Mouse (Mus musculus): Measurements from ENCODE around the gene Isg15. TPM values are rescaled to one million over a fixed set of nuclear protein-coding genes. Genes with fewer than 3 reads are reported as not detected.

Gene Isg15
- total and polyA plus RNA-seq, 2 experiments from 2014 or later = 7.0 to 19.9 TPM

- 0 out of 2 replicates have a peak overlapping the region, but pooled peaks have one; percentile 24 for H3K9ac ChIP-seq (replicated peaks; ENCODE audit: low read depth, low read length)
- peaks cover 42% of the 10 kb centered on the region; the same call in 1 of the 2 replicates for H3K36me3 ChIP-seq (replicated peaks; ENCODE audit: control insufficient read depth, insufficient read depth, low read length)
- no peaks in the 10 kb centered on the region for H3K9me3 ChIP-seq (replicated peaks; ENCODE audit: control insufficient read depth, low read length)
- no peaks in the 10 kb centered on the region for H3K27me3 ChIP-seq (ENCODE audit: control insufficient read depth, insufficient read depth, low read length)
- peak overlapping the region; percentile 67 for H3K4me2 ChIP-seq (ENCODE audit: low read depth, low read length)
- TF ChIP-seq CTCF (IDR thresholded peaks at IDR 0.05; ENCODE audit: low read depth) = no peak
- TF ChIP-seq EP300 (IDR thresholded peaks at IDR 0.05; ENCODE audit: low read depth) = no peak
- WGBS = 80% methylated on average over 11 of the region's 11 CpGs
- peaks cover 23% of the 10 kb centered on the region for H3K4me1 ChIP-seq (ENCODE audit: control insufficient read depth, insufficient read depth)
- DNase-seq (ENCODE audit: low spot score) (no peak), ATAC-seq (ENCODE audit: insufficient read depth, low read depth) (no peak)
- H3K4me3 ChIP-seq (ENCODE audit: low read depth, low read length) = 0 out of 2 replicates have a peak overlapping the region, but pooled peaks have one; percentile 28
- H3K27ac ChIP-seq (ENCODE audit: low read depth) = no peak overlapping the region
These were observed 19.3 kb upstream of the Isg15 start for GRCm38 (mm10) chr4:156219936-156220335.

- Histone ChIP-seq H3K4me3 (ENCODE audit: low read depth, low read length) (peak overlapping the region; percentile 45), H3K27ac (ENCODE audit: low read depth) (0 out of 2 replicates have a peak overlapping the region, but pooled peaks have one; percentile 94), H3K36me3 (replicated peaks; ENCODE audit: control insufficient read depth, insufficient read depth, low read length) (peaks cover 31% of the 10 kb centered on the region; the same call in 1 of the 2 replicates), H3K27me3 (ENCODE audit: control insufficient read depth, insufficient read depth, low read length) (no peaks in the 10 kb centered on the region), H3K9ac (replicated peaks; ENCODE audit: low read depth, low read length) (peak overlapping the region; percentile 40; the same call in 1 of the 2 replicates), H3K9me3 (replicated peaks; ENCODE audit: control insufficient read depth, low read length) (no peaks in the 10 kb centered on the region), H3K4me2 (ENCODE audit: low read depth, low read length) (peak overlapping the region; percentile 67), H3K4me1 (ENCODE audit: control insufficient read depth, insufficient read depth) (peaks cover 24% of the 10 kb centered on the region)
- DNase-seq (ENCODE audit: low spot score) (no peak), ATAC-seq (ENCODE audit: insufficient read depth, low read depth) (no peak)
- WGBS = 76% methylated on average over 15 of the region's 16 CpGs
- TF ChIP-seq EP300 (IDR thresholded peaks at IDR 0.05; ENCODE audit: low read depth) (no peak), CTCF (IDR thresholded peaks at IDR 0.05; ENCODE audit: low read depth) (no peak)
These were observed 17.2 kb upstream of the Isg15 start for GRCm38 (mm10) chr4:156217838-156218237.

- no peak for DNase-seq (ENCODE audit: low spot score)
- H3K4me1 ChIP-seq (ENCODE audit: control insufficient read depth, insufficient read depth) = peaks cover 24% of the 10 kb centered on the region
- TF ChIP-seq CTCF (IDR thresholded peaks at IDR 0.05; ENCODE audit: low read depth) = no peak
- no peak for TF ChIP-seq EP300 (IDR thresholded peaks at IDR 0.05; ENCODE audit: low read depth)
- H3K4me2 ChIP-seq (ENCODE audit: low read depth, low read length) = peak overlapping the region; percentile 67
- WGBS = 52% methylated on average over 16 of the region's 16 CpGs
- peak overlapping the region; percentile 58; the same call in 1 of the 2 replicates for H3K9ac ChIP-seq (replicated peaks; ENCODE audit: low read depth, low read length)
- H3K9me3 ChIP-seq (replicated peaks; ENCODE audit: control insufficient read depth, low read length) = no peaks in the 10 kb centered on the region
- peaks cover 25% of the 10 kb centered on the region; the same call in 1 of the 2 replicates for H3K36me3 ChIP-seq (replicated peaks; ENCODE audit: control insufficient read depth, insufficient read depth, low read length)
- H3K4me3 ChIP-seq (ENCODE audit: low read depth, low read length) = peak overlapping the region; percentile 45
- ATAC-seq (ENCODE audit: insufficient read depth, low read depth) = peak; percentile 15; the same call in 1 of the 2 replicates
- H3K27me3 ChIP-seq (ENCODE audit: control insufficient read depth, insufficient read depth, low read length) = no peaks in the 10 kb centered on the region
- H3K27ac ChIP-seq (ENCODE audit: low read depth) = peak overlapping the region; percentile 94
These were observed 16.5 kb upstream of the Isg15 start for GRCm38 (mm10) chr4:156217022-156217669.

- H3K36me3 ChIP-seq (replicated peaks; ENCODE audit: control insufficient read depth, insufficient read depth, low read length) = peaks cover 16% of the 10 kb centered on the region; the same call in 1 of the 2 replicates
- no peak for DNase-seq (ENCODE audit: low spot score)
- H3K4me1 ChIP-seq (ENCODE audit: control insufficient read depth, insufficient read depth) = peaks cover 24% of the 10 kb centered on the region
- no peaks in the 10 kb centered on the region for H3K9me3 ChIP-seq (replicated peaks; ENCODE audit: control insufficient read depth, low read length)
- H3K9ac ChIP-seq (replicated peaks; ENCODE audit: low read depth, low read length) = peak overlapping the region; percentile 58
- peak overlapping the region; percentile 67 for H3K4me2 ChIP-seq (ENCODE audit: low read depth, low read length)
- 53% methylated on average over 2 of the region's 2 CpGs for WGBS
- peak overlapping the region; percentile 94 for H3K27ac ChIP-seq (ENCODE audit: low read depth)
- peak; percentile 24 for ATAC-seq (ENCODE audit: insufficient read depth, low read depth)
- no peaks in the 10 kb centered on the region for H3K27me3 ChIP-seq (ENCODE audit: control insufficient read depth, insufficient read depth, low read length)
- TF ChIP-seq EP300 (IDR thresholded peaks at IDR 0.05; ENCODE audit: low read depth) (no peak), CTCF (IDR thresholded peaks at IDR 0.05; ENCODE audit: low read depth) (no peak)
- peak overlapping the region; percentile 45 for H3K4me3 ChIP-seq (ENCODE audit: low read depth, low read length)
These were observed 15.6 kb upstream of the Isg15 start for GRCm38 (mm10) chr4:156216196-156216595.

- TF ChIP-seq EP300 (IDR thresholded peaks at IDR 0.05; ENCODE audit: low read depth) = peak; percentile 97
- no peak for TF ChIP-seq CTCF (IDR thresholded peaks at IDR 0.05; ENCODE audit: low read depth)
These were observed 15.0 kb upstream of the Isg15 start, which contains the start of gene Perm1 for GRCm38 (mm10) chr4:156215649-156216048. Gene Perm1, plus strand, starts transcription at chr4:156215868.

More at GRCm38 (mm10) chr4:156215649-156216048, 15.0 kb upstream of the Isg15 start, which contains the start of gene Perm1:
- peak within 1 kb of the TSS; percentile 58 for H3K9ac ChIP-seq (replicated peaks; ENCODE audit: low read depth, low read length)
- no peaks in the 10 kb centered on the region for H3K27me3 ChIP-seq (ENCODE audit: control insufficient read depth, insufficient read depth, low read length)
- peak within 1 kb of the TSS; percentile 67 for H3K4me2 ChIP-seq (ENCODE audit: low read depth, low read length)
- peak within 1 kb of the TSS; percentile 94 for H3K27ac ChIP-seq (ENCODE audit: low read depth)
- peak; percentile 93 for ATAC-seq (ENCODE audit: insufficient read depth, low read depth)
- peaks cover 24% of the 10 kb centered on the region for H3K4me1 ChIP-seq (ENCODE audit: control insufficient read depth, insufficient read depth)
- H3K9me3 ChIP-seq (replicated peaks; ENCODE audit: control insufficient read depth, low read length) = no peaks in the 10 kb centered on the region
- WGBS = 24% methylated on average over 4 of the region's 4 CpGs
- H3K4me3 ChIP-seq (ENCODE audit: low read depth, low read length) = peak within 1 kb of the TSS; percentile 45
- 0 out of 2 replicates have a peak, but pooled peaks cover 10% of the 10 kb centered on the region for H3K36me3 ChIP-seq (replicated peaks; ENCODE audit: control insufficient read depth, insufficient read depth, low read length)
- DNase-seq (ENCODE audit: low spot score) = peak; percentile 96
